Mouse (Mus musculus) ES-Bruce4 (cell line): ENCODE data around the gene Ceacam1. TPM values are rescaled to one million over a fixed set of nuclear protein-coding genes. Genes with fewer than 3 reads are reported as not detected.
"Not testable (repeated sequence)": the region's sequence is repeated elsewhere in the genome, so short reads cannot be mapped to it uniquely, and the experiment has no call there.

ENCODE experiments used
- H3K27ac ChIP-seq: 2 replicates; pipeline ENCODE4 v1.5.1; 2012; ENCODE audit warnings: low read length, inconsistent platforms; ENCODE audit not compliant: insufficient read depth
- H3K27me3 ChIP-seq: 2 replicates; pipeline ENCODE4 v1.6.1; 2012; ENCODE audit warnings: mild to moderate bottlenecking, low read length, inconsistent platforms; ENCODE audit not compliant: control insufficient read depth, poor library complexity, insufficient read depth, severe bottlenecking
- H3K36me3 ChIP-seq: 2 replicates; pipeline ENCODE4 v1.6.1; 2012; ENCODE audit warnings: inconsistent platforms, mild to moderate bottlenecking, low read length, moderate library complexity; ENCODE audit not compliant: control insufficient read depth, poor library complexity, insufficient read depth, severe bottlenecking
- H3K4me1 ChIP-seq: one replicate; pipeline ENCODE4 v1.8.1; 2011; ENCODE audit warnings: low read length; ENCODE audit not compliant: control insufficient read depth, insufficient read depth
- H3K4me3 ChIP-seq: 2 replicates; pipeline ENCODE4 v1.5.1; 2011; ENCODE audit warnings: low read depth, mild to moderate bottlenecking, low read length
- H3K9ac ChIP-seq: 2 replicates; pipeline ENCODE4 v1.6.1; 2012; ENCODE audit warnings: low read depth, mild to moderate bottlenecking, inconsistent platforms; ENCODE audit not compliant: poor library complexity, severe bottlenecking
- H3K9me3 ChIP-seq: replicated peaks from 2 replicates; pipeline ENCODE4 v1.6.1; 2012; ENCODE audit warnings: mild to moderate bottlenecking, low read length, inconsistent platforms; ENCODE audit not compliant: control insufficient read depth, poor library complexity, insufficient read depth, severe bottlenecking
- CTCF ChIP-seq: IDR thresholded peaks from one replicate; pipeline ENCODE4 v1.8.1; 2011; ENCODE audit warnings: low read depth, low read length
- EP300 ChIP-seq: IDR thresholded peaks from 2 replicates; pipeline ENCODE4 v1.6.1; 2011; ENCODE audit warnings: low read depth, low read length; ENCODE audit not compliant: insufficient read depth
- POLR2A ChIP-seq: IDR thresholded peaks from one replicate; pipeline ENCODE4 v1.8.1; 2011; ENCODE audit warnings: low read length; ENCODE audit not compliant: insufficient read depth
- polyA plus RNA-seq: library from polyadenylated mRNA; stranded (reverse); fragments of >200 nt; gene quantifications from 2 replicates; pipeline ENCODE4 v1.2.4, GENCODE M21; 2011; ENCODE audit warnings: low read depth; ENCODE audit not compliant: missing spikeins, insufficient read depth, insufficient read length

Gene Ceacam1
- polyA plus RNA-seq, 1 experiment = 1.5 TPM

DNA sequence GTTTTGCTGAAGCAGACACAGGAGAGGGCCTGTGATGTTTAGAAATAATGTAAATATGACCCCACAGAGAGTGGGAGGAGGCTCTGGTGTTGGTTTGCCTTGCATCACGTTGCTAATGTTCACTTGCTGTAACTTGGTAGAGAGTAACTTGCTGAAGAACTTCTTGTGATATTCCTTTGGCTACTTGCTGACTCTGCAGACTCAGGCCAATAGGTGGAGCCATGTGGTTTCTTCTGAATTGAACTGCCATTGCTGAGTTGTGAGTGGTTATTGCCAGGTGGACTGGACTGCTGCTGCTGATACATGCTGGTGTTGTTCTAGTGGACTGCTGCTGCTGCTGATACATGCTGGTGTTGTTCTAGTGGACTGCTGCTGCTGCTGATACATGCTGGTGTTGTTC lies 8.8 kb upstream of the Ceacam1 start:
- H3K27me3 ChIP-seq = no peaks in the 10 kb centered on the region
- no peak overlapping the region for H3K4me3 ChIP-seq
- H3K9me3 ChIP-seq = peaks cover 4% of the 10 kb centered on the region; the same call in 1 of the 2 replicates
- TF ChIP-seq POLR2A (no peak), CTCF (peak; percentile 36)
- no peaks in the 10 kb centered on the region for H3K36me3 ChIP-seq
- no peak overlapping the region for H3K9ac ChIP-seq
- no peak overlapping the region for H3K27ac ChIP-seq
- no peaks in the 10 kb centered on the region for H3K4me1 ChIP-seq

DNA sequence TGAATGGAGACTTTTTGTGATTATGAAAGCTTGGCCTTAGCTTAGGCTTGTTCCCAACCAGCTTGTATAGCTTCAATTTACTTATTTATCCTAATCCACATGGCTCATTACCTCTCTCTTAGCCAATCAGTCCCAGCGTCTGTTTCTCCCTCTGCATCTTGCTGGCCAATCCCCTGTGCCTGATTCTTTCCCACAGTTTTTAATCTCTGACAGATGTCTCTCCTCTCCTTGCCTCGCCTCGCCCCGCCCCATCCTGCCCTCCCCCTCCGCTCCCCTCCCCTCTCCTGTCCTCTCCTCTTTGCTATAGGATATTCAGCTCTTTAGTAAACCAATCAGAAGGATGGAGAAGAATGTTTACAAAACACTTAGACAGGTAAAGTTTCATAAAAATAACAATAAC lies 7.7 kb upstream of the Ceacam1 start:
- H3K36me3 ChIP-seq = no peaks in the 10 kb centered on the region
- no peak overlapping the region for H3K27ac ChIP-seq
- H3K4me1 ChIP-seq = no peaks in the 10 kb centered on the region
- H3K9ac ChIP-seq = no peak overlapping the region
- H3K4me3 ChIP-seq = no peak overlapping the region
- no peaks in the 10 kb centered on the region for H3K27me3 ChIP-seq
- TF ChIP-seq POLR2A = no peak
- no peak for TF ChIP-seq CTCF
- TF ChIP-seq EP300 = no peak
- H3K9me3 ChIP-seq = peaks cover 4% of the 10 kb centered on the region; the same call in 1 of the 2 replicates

- Histone ChIP-seq H3K27me3 (no peaks in the 10 kb centered on the region), H3K4me3 (no peak overlapping the region), H3K36me3 (no peaks in the 10 kb centered on the region), H3K4me1 (no peaks in the 10 kb centered on the region), H3K9ac (no peak overlapping the region), H3K27ac (no peak overlapping the region), H3K9me3 (no peaks in the 10 kb centered on the region)
- TF ChIP-seq EP300 (no peak), POLR2A (no peak), CTCF (no peak)
Observed at GRCm38 (mm10) chr7:25483133-25483735, 5.8 kb upstream of the Ceacam1 start.

DNA sequence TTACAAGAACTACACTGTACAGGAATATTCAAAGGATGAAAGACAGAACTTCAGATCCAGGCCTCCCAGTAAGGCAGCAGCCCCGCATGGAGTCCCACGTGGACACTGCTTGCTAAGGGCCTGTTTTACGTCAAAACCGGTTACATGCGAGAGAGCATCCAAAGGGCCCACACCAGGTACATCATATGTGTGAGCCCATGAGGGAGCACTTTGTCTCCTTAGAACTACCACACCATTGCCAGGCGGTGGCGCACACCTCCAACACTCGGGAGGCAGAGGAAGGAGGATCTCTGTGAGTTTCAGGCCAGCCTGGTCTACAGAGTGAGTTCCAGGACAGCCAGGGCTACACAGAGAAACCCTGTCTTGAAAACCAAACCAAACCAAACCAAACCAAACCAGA lies 3.4 kb upstream of the Ceacam1 start:
- H3K9me3 ChIP-seq, H3K4me1 ChIP-seq, H3K4me3 ChIP-seq, H3K36me3 ChIP-seq, H3K27me3 ChIP-seq, H3K9ac ChIP-seq, H3K27ac ChIP-seq: not testable (repeated sequence)
- TF ChIP-seq CTCF = peak; percentile 71

DNA sequence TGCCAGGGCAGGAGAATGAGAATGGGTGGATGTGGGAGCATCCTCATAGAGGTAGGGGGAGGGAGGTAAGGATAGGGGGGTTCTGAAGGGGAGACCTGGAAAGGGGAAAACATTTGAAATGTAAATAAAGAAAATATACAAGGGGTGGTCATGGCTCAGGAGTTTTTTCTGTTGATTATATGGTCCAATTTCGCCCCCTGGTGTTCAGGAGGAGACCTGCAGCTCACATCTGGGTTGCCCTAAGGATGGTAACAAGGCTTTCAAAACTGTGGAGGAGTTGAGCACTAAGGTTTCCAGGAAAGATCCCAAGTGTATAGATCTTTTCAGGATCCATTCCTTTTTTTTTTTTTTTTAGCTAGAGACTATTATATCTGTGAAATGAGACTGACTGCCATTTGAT lies 2.0 kb upstream of the Ceacam1 start:
- no peaks in the 10 kb centered on the region for H3K27me3 ChIP-seq
- no peak overlapping the region for H3K4me3 ChIP-seq
- H3K4me1 ChIP-seq = no peaks in the 10 kb centered on the region
- no peak overlapping the region for H3K9ac ChIP-seq
- H3K27ac ChIP-seq = no peak overlapping the region
- no peaks in the 10 kb centered on the region for H3K36me3 ChIP-seq
- TF ChIP-seq POLR2A = no peak
- peak; percentile 47 for TF ChIP-seq CTCF
- H3K9me3 ChIP-seq = no peaks in the 10 kb centered on the region

- not testable (repeated sequence) for H3K4me3 ChIP-seq, H3K27ac ChIP-seq, H3K9ac ChIP-seq, H3K27me3 ChIP-seq, H3K9me3 ChIP-seq, H3K4me1 ChIP-seq, H3K36me3 ChIP-seq
Observed at GRCm38 (mm10) chr7:25477752-25478093, 320 bp upstream of the Ceacam1 start.

GRCm38 (mm10) chr7:25471821-25472220 lies 5.6 kb downstream of the Ceacam1 start:
- H3K4me1 ChIP-seq, H3K9ac ChIP-seq, H3K9me3 ChIP-seq, H3K27me3 ChIP-seq, H3K4me3 ChIP-seq, H3K27ac ChIP-seq, H3K36me3 ChIP-seq: not testable (repeated sequence)

GRCm38 (mm10) chr7:25465586-25465985 lies 11.8 kb downstream of the Ceacam1 start:
- H3K9ac ChIP-seq, H3K4me1 ChIP-seq, H3K36me3 ChIP-seq, H3K27me3 ChIP-seq, H3K9me3 ChIP-seq, H3K4me3 ChIP-seq, H3K27ac ChIP-seq: not testable (repeated sequence)
